Mouse (Mus musculus) liver, embryonic 14.5 days (tissue): ENCODE results near the gene Rxfp4. TPM values are rescaled to one million over a fixed set of nuclear protein-coding genes. Genes with fewer than 3 reads are reported as not detected.

Experiments used
- ATAC-seq: fragments of 200-750 bp; cut with Nextera tagmentation; 2 replicates; pipeline ENCODE4 v1.8.0; 2017; ENCODE audit warnings: moderate number of reproducible peaks, mild to moderate bottlenecking, moderate library complexity; ENCODE audit not compliant: insufficient read depth
- DNase-seq, 3 experiments: peaks; one replicate each; pipeline ENCODE4 v3.0.0-alpha.2; 2012 to 2013; ENCODE audit warnings: low read depth in 3 of 3, low spot score in 3 of 3
- H3K27ac ChIP-seq: fragments of 300-500 bp; sonication (generic); 2 replicates; pipeline ENCODE4 v1.5.1; 2014; ENCODE audit warnings: moderate library complexity, mild to moderate bottlenecking, control low read depth, inconsistent platforms
- H3K27me3 ChIP-seq: fragments of 300-500 bp; sonication (generic); 2 replicates; pipeline ENCODE4 v1.6.1; 2014; ENCODE audit warnings: mild to moderate bottlenecking, low read length, moderate library complexity; ENCODE audit not compliant: control insufficient read depth, insufficient read depth
- H3K36me3 ChIP-seq: fragments of 300-500 bp; sonication (generic); replicated peaks from 2 replicates; pipeline ENCODE4 v1.6.1; 2014; ENCODE audit warnings: low read depth; ENCODE audit not compliant: control insufficient read depth, insufficient read depth
- H3K4me1 ChIP-seq, 2 experiments: fragments of 200-500 bp in 1 of 2; fragments of 300-500 bp in 1 of 2; sonication (generic) in 1 of 2; replicated peaks; 2 replicates each; pipeline ENCODE4 v1.6.1; 2012 to 2014; ENCODE audit warnings: antibody characterized with exemption in 1 of 2, inconsistent platforms in 1 of 2, low read length in 1 of 2; ENCODE audit not compliant: control insufficient read depth in 2 of 2, insufficient read depth in 2 of 2
- H3K4me2 ChIP-seq: fragments of 300-500 bp; sonication (generic); 2 replicates; pipeline ENCODE4 v1.6.1; 2014; ENCODE audit warnings: low read depth, mild to moderate bottlenecking, control low read depth, moderate library complexity
- H3K4me3 ChIP-seq, 2 experiments: fragments of 200-500 bp in 1 of 2; fragments of 300-500 bp in 1 of 2; sonication (generic) in 1 of 2; 2 replicates each; pipeline ENCODE4 v1.5.1; 2012 to 2014; ENCODE audit warnings: low read depth in 2 of 2, low read length in 2 of 2, mild to moderate bottlenecking in 2 of 2, control low read depth in 1 of 2, inconsistent platforms in 1 of 2, moderate library complexity in 1 of 2; ENCODE audit not compliant: insufficient read depth in 1 of 2
- H3K9ac ChIP-seq: fragments of 300-500 bp; sonication (generic); replicated peaks from 2 replicates; pipeline ENCODE4 v1.6.1; 2014; ENCODE audit warnings: mild to moderate bottlenecking, control low read depth, moderate library complexity
- H3K9me3 ChIP-seq: fragments of 300-500 bp; sonication (generic); 2 replicates; pipeline ENCODE4 v1.6.1; 2016; ENCODE audit warnings: low read length, mixed read lengths; ENCODE audit not compliant: control insufficient read depth
- CTCF ChIP-seq: IDR thresholded peaks from 2 replicates; pipeline ENCODE4 v1.5.1; 2016; ENCODE audit warnings: antibody characterized with exemption, low read depth, control low read depth
- EP300 ChIP-seq: IDR thresholded peaks from 2 replicates; pipeline ENCODE4 v1.6.1; 2016; ENCODE audit warnings: antibody characterized with exemption, low read depth
- WGBS: fragments of 180-500 bp; shearing (Covaris S2); extraction: QIAGEN DNeasy Blood & Tissue Kit; methylation state at CpG from one replicate; pipeline ENCODE4 v1.1.7; 2014; ENCODE audit not compliant: insufficient replicate concordance; 5-methylcytosine and 5-hydroxymethylcytosine counted together
- polyA plus RNA-seq, 2 experiments: library from polyadenylated mRNA; depleted of rRNA in 1 of 2; stranded (reverse) in 1 of 2; unstranded in 1 of 2; fragments of >200 nt; fragmentation: Nextera tagmentation in 1 of 2; extraction: Ambion mirVana in 1 of 2; gene quantifications; 2 replicates each; pipeline versions ENCODE4 v1.2.1 to v1.2.3; 2012 to 2014

Gene Rxfp4
- polyA plus RNA-seq, 2 experiments, result not detected

DNA sequence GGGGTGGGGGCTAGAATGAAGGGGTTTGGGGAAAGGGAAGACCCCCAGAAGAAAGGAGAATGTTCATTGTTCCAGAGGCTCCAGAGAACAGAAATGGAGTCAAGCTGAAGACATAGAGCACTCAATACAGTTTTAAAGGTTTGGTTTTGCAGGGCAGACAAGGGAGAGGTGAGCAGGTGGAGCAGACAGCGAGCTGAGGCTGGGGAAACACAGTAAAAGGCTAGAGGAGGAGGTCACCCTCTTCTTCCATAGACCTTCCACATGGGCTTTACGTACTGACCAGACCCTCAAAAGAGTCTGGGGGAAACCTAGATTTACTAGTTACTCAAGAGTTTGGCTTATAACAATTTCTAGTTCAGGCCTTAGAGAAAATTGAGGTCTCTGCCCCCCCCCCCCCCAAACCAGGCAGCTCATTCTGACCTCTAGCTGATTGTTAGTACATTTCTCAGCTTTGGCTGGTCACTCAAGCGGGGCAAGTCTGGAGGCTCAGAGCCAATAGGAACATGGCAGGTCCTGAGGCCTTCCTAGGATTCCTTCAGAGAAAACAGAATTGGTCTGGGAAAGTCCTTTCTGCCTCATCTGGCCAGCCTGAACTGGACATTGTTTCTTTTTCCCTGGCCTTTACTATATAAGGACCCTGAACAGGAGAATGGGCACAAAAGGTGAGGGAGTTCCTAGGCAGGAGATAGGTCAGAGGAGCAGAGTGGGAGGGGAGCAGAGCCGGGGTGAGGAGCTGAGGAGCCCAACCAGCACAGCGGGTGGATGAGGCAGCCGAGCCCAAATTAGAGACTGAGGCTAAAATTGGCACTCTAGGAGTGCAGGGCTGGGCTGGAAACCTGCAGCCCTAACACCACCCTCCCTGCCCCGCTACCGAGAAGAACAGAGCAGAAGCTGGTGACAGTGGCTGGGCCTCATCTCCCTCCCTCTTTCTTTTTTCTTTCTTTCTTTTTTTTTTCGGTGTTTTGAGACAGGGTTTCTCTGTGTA, 33.5 kb downstream of the Rxfp4 start:
- WGBS, result 47% methylated on average over 9 of the region's 9 CpGs
- TF ChIP-seq EP300, result no peak
- no peak for TF ChIP-seq CTCF
- DNase-seq, result no peak
- Histone ChIP-seq H3K9ac (no peak overlapping the region), H3K4me3 (no peak overlapping the region), H3K27ac (no peak overlapping the region), H3K4me2 (no peak overlapping the region), H3K9me3 (no peaks in the 10 kb centered on the region), H3K4me1 (peaks cover 15 to 37% of the 10 kb centered on the region in 2 experiments), H3K27me3 (no peaks in the 10 kb centered on the region), H3K36me3 (no peaks in the 10 kb centered on the region)
- ATAC-seq, result no peak

- Histone ChIP-seq H3K4me1 (peaks cover 15 to 27% of the 10 kb centered on the region in 2 experiments), H3K4me2 (no peak overlapping the region), H3K4me3 (no peak overlapping the region), H3K27ac (no peak overlapping the region), H3K9ac (no peak overlapping the region), H3K27me3 (no peaks in the 10 kb centered on the region), H3K9me3 (no peaks in the 10 kb centered on the region), H3K36me3 (no peaks in the 10 kb centered on the region)
- TF ChIP-seq CTCF (no peak), EP300 (no peak)
- ATAC-seq (peak; percentile 14; the same call in 1 of the 2 replicates), DNase-seq (no peak)
- 50% methylated on average over 8 of the region's 8 CpGs for WGBS
Observed at GRCm38 (mm10) chr3:88618074-88618871, 34.7 kb downstream of the Rxfp4 start.

DNA sequence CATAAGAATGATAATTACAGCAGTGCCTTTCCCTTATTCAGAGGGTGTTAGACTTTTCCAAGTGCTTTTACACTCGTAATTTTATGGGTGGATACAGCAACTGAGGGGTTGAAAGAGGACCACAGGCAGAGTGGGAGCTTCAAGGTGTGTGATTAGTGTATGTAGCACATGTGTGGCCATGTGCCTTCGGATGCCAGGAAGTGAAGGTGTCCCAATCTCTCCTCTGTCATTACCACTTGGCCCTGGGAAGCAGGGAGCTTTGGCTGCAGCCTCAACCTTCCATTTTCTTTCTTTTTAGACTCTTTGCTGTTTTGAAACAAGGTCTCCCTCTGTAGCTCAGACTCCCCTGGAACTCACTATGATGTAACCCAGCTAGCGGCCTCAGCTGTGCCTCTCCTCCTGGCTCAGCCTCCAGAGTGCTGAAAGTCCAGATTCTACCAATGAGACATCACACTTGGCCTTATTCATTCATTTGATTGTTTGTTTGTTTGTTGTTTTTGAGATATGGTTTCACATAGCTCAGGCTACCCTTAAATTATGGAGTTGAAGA, 35.9 kb downstream of the Rxfp4 start:
- H3K27ac ChIP-seq, result no peak overlapping the region
- H3K4me2 ChIP-seq, result no peak overlapping the region
- H3K9me3 ChIP-seq, result no peaks in the 10 kb centered on the region
- DNase-seq (no peak), ATAC-seq (no peak)
- H3K27me3 ChIP-seq, result no peaks in the 10 kb centered on the region
- 56% methylated on average over 3 of the region's 3 CpGs for WGBS
- peaks cover 13 to 24% of the 10 kb centered on the region in 2 experiments for H3K4me1 ChIP-seq
- no peak overlapping the region for H3K9ac ChIP-seq
- no peaks in the 10 kb centered on the region for H3K36me3 ChIP-seq
- H3K4me3 ChIP-seq, result no peak overlapping the region
- TF ChIP-seq EP300 (no peak), CTCF (no peak)

DNA sequence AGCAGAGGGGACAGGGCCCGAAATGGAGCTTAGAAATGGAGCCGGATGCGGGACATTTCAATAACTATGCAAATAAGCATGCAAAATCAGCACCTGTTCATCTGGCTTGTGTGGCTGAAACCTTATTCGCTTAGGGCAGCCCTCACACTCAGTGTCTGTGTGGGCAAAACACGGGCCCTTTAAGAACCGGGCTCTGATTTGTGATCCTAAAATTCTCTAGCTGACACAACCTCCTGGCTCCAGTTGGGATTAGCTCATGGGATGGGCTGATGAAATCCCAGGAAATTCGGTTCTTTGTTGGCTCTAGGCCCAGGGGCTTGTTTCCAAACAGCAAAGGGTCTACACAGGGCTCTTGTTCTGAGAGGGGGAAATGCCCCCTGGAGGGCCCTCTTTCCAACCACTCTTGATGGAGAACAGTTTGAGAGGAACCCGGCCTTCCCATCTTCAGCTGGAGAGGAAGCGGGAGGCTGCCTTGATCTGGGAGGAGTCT, 37.0 kb downstream of the Rxfp4 start:
- Histone ChIP-seq H3K4me3 (no peak overlapping the region), H3K27ac (no peak overlapping the region), H3K27me3 (no peaks in the 10 kb centered on the region), H3K36me3 (no peaks in the 10 kb centered on the region), H3K4me2 (no peak overlapping the region), H3K4me1 (peaks cover 13 to 24% of the 10 kb centered on the region in 2 experiments), H3K9ac (no peak overlapping the region), H3K9me3 (no peaks in the 10 kb centered on the region)
- ATAC-seq (no peak), DNase-seq (no peak)
- TF ChIP-seq EP300, result no peak
- WGBS, result 63% methylated on average over 9 of the region's 9 CpGs
